Mouse (Mus musculus) hindbrain, postnatal 0 days (tissue): Measurements from ENCODE around the gene Fut9. TPM values are rescaled to one million over a fixed set of nuclear protein-coding genes. Genes with fewer than 3 reads are reported as not detected.

ENCODE experiments used
- ATAC-seq: fragments of 200-750 bp; cut with Nextera tagmentation; 2 replicates; pipeline ENCODE4 v1.8.0; 2017; ENCODE audit warnings: mild to moderate bottlenecking, moderate TSS enrichment, moderate library complexity
- DNase-seq: peaks from one replicate; pipeline ENCODE4 v3.0.0-alpha.2; 2015; ENCODE audit warnings: low spot score
- H3K27ac ChIP-seq: fragments of 300-500 bp; sonication (generic); 2 replicates; pipeline ENCODE4 v1.5.1; 2014; ENCODE audit warnings: mild to moderate bottlenecking
- H3K27me3 ChIP-seq: fragments of 300-500 bp; sonication (generic); 2 replicates; pipeline ENCODE4 v1.6.1; 2014; ENCODE audit warnings: low read length, mixed read lengths; ENCODE audit not compliant: insufficient read depth
- H3K36me3 ChIP-seq: fragments of 300-500 bp; sonication (generic); 2 replicates; pipeline ENCODE4 v1.6.1; 2014; ENCODE audit warnings: low read length, mixed read lengths; ENCODE audit not compliant: insufficient read depth
- H3K4me1 ChIP-seq: fragments of 300-500 bp; sonication (generic); 2 replicates; pipeline ENCODE4 v1.6.1; 2014; ENCODE audit warnings: antibody characterized with exemption, low read length, mixed read lengths; ENCODE audit not compliant: insufficient read depth
- H3K4me2 ChIP-seq: fragments of 300-500 bp; sonication (generic); 2 replicates; pipeline ENCODE4 v1.6.1; 2014; ENCODE audit warnings: low read depth, mild to moderate bottlenecking, low read length, moderate library complexity, mixed read lengths
- H3K4me3 ChIP-seq: fragments of 300-500 bp; sonication (generic); 2 replicates; pipeline ENCODE4 v1.5.1; 2014; ENCODE audit warnings: low read length
- H3K9ac ChIP-seq: fragments of 300-500 bp; sonication (generic); replicated peaks from 2 replicates; pipeline ENCODE4 v1.6.1; 2014; ENCODE audit warnings: mild to moderate bottlenecking, low read length, moderate library complexity, mixed read lengths
- H3K9me3 ChIP-seq: fragments of 300-500 bp; sonication (generic); 2 replicates; pipeline ENCODE4 v1.6.1; 2016; ENCODE audit warnings: low read length, mixed read lengths
- CTCF ChIP-seq: IDR thresholded peaks from 2 replicates; pipeline ENCODE4 v1.5.1; 2016; ENCODE audit warnings: antibody characterized with exemption, control low read depth, low read depth
- WGBS: fragments of 180-500 bp; shearing (Covaris S2); extraction: QIAGEN DNeasy Blood & Tissue Kit; methylation state at CpG from one replicate; pipeline ENCODE4 v1.1.7; 2014; 5-methylcytosine and 5-hydroxymethylcytosine counted together
- polyA plus RNA-seq: library from polyadenylated mRNA; unstranded; fragments of >200 nt; fragmentation: Nextera tagmentation; extraction: Ambion mirVana; gene quantifications from 2 replicates; pipeline ENCODE4 v1.2.1, GENCODE M21; 2015
- total RNA-seq: library from RNA; depleted of rRNA; stranded (reverse); fragments of >200 nt; gene quantifications from 2 replicates; pipeline ENCODE4 v1.2.3, GENCODE M21; 2014

Fut9 gene
- total and polyA plus RNA-seq, 2 experiments from 2014 or later: 21.5 to 38.0 TPM

DNA sequence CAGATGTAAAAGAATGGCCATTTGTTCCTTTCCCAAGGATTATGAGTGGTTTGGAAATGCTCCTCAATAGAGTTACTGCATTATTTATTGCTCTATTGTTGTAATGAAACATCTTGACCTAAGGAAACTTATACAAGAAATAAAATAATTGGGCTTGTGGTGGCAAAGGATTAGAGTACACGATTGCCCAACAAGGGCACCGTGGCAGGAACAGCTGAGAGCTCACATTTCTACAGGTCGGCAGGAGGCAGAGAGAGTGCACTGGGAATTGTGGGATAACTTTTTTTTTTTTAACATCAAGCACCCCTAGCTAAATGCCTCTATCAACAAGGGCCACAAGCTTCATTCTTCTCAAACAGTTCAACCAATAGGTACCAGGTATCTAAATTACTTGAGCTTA is 148.1 kb downstream of the Fut9 start:
- 81% methylated on average over 3 of the region's 3 CpGs for WGBS
- no peak overlapping the region for H3K27ac ChIP-seq
- no peaks in the 10 kb centered on the region for H3K27me3 ChIP-seq
- DNase-seq: no peak
- no peaks in the 10 kb centered on the region for H3K36me3 ChIP-seq
- H3K9me3 ChIP-seq: no peaks in the 10 kb centered on the region
- ATAC-seq: no peak
- TF ChIP-seq CTCF: no peak
- H3K9ac ChIP-seq: no peak overlapping the region
- H3K4me3 ChIP-seq: no peak overlapping the region
- no peaks in the 10 kb centered on the region for H3K4me1 ChIP-seq
- no peak overlapping the region for H3K4me2 ChIP-seq

DNA sequence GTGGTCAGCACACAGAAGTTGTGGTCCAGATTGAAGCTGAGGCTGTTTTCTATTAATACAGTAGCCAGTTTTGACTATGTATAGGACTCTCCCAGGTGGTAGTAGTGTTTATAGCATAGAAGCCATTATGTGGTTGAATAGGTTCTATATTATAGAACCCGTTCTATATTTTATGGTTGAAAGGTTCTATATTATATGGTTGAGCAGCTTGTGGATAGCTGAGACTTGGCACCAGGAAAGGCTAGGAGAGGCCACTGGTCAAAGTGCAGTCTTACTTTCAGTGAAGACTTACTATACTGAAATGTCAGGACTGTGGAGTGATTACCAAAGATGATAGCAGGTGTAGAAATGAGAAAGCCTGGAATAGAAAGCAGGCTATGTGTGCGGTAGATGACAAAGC is 151.9 kb downstream of the Fut9 start:
- H3K36me3 ChIP-seq: no peaks in the 10 kb centered on the region
- H3K4me3 ChIP-seq: no peak overlapping the region
- DNase-seq (no peak), ATAC-seq (no peak)
- no peaks in the 10 kb centered on the region for H3K27me3 ChIP-seq
- H3K9ac ChIP-seq: no peak overlapping the region
- TF ChIP-seq CTCF: no peak
- H3K27ac ChIP-seq: no peak overlapping the region
- no peaks in the 10 kb centered on the region for H3K9me3 ChIP-seq
- 85% methylated on average over 2 of the region's 2 CpGs for WGBS
- no peaks in the 10 kb centered on the region for H3K4me1 ChIP-seq
- H3K4me2 ChIP-seq: no peak overlapping the region

DNA sequence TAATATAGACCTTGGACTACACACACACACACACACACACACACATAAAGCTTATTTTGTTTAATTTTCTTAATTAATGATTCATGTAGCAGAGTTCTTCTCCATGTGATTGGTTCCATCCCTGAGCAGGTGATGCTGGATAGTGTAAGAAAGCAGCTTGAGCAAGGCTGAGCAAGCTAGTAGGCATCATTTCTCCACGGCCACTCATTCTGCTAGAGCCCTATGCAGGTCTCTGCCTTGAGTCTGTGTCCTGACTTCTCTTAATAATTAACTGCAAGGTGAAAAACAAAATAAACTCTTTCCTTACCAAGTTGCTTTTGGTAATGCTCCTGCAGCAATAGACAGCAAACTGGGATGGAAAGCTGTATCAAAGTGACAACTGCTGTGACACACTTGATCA is 152.5 kb downstream of the Fut9 start:
- no peak overlapping the region for H3K27ac ChIP-seq
- TF ChIP-seq CTCF: no peak
- DNase-seq (no peak), ATAC-seq (no peak)
- H3K9me3 ChIP-seq: no peaks in the 10 kb centered on the region
- WGBS: 93% methylated on average over 1 of the region's 1 CpGs
- no peak overlapping the region for H3K4me2 ChIP-seq
- H3K4me3 ChIP-seq: no peak overlapping the region
- H3K27me3 ChIP-seq: no peaks in the 10 kb centered on the region
- no peaks in the 10 kb centered on the region for H3K36me3 ChIP-seq
- no peaks in the 10 kb centered on the region for H3K4me1 ChIP-seq
- no peak overlapping the region for H3K9ac ChIP-seq

DNA sequence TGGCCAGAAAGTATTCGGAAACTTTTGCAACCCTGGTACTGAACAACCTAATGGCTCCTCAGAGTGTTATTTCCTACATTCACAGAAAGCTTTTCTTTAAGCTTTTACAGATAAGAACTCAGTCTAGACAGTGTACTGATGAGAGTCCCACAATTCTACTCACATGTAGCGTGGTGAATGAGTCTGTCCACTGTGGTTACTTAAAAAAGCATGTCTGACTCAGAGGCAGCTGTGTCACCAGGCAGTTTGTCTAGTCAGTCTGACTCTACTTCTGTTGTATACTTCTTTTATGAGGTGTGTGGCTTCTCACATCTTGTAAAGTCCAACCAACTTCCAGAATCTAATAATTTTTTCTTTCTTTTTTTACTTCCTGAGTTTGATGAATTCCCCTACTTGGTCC is 154.5 kb downstream of the Fut9 start:
- no peak overlapping the region for H3K9ac ChIP-seq
- no peak overlapping the region for H3K27ac ChIP-seq
- no peak for DNase-seq
- ATAC-seq: no peak
- H3K9me3 ChIP-seq: no peaks in the 10 kb centered on the region
- WGBS: 89% methylated on average over 2 of the region's 2 CpGs
- H3K36me3 ChIP-seq: no peaks in the 10 kb centered on the region
- no peaks in the 10 kb centered on the region for H3K4me1 ChIP-seq
- H3K27me3 ChIP-seq: no peaks in the 10 kb centered on the region
- no peak for TF ChIP-seq CTCF
- no peak overlapping the region for H3K4me3 ChIP-seq
- no peak overlapping the region for H3K4me2 ChIP-seq

DNA sequence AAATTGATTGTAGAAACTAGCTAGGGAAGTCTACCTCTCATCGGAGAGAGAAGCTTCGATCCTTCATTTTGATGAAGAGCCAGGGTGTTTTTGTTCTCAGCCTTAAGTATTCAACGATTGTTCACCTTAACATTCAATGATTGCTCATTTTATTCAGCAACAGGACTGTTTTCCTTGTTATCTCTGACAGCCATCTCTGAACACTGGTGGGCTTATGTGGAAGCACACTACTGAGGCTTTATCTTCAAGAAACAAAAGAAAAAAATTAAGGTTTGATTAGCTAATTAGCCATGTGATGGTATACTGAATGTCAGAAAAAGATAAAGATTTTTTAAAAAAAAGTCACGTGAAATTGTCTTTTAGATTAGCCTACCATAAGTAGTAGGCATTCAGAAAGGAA is 158.1 kb downstream of the Fut9 start:
- no peak overlapping the region for H3K27ac ChIP-seq
- H3K9me3 ChIP-seq: no peaks in the 10 kb centered on the region
- ATAC-seq: no peak
- no peak overlapping the region for H3K9ac ChIP-seq
- no peak for DNase-seq
- H3K36me3 ChIP-seq: no peaks in the 10 kb centered on the region
- no peaks in the 10 kb centered on the region for H3K27me3 ChIP-seq
- WGBS: 86% methylated on average over 4 of the region's 4 CpGs
- H3K4me2 ChIP-seq: no peak overlapping the region
- no peak overlapping the region for H3K4me3 ChIP-seq
- TF ChIP-seq CTCF: no peak
- H3K4me1 ChIP-seq: no peaks in the 10 kb centered on the region

- no peak for ATAC-seq
- no peaks in the 10 kb centered on the region for H3K27me3 ChIP-seq
- H3K36me3 ChIP-seq: no peaks in the 10 kb centered on the region
- 92% methylated on average over 2 of the region's 2 CpGs for WGBS
- TF ChIP-seq CTCF: no peak
- no peak overlapping the region for H3K9ac ChIP-seq
- H3K4me1 ChIP-seq: no peaks in the 10 kb centered on the region
- no peak overlapping the region for H3K4me3 ChIP-seq
- no peak overlapping the region for H3K4me2 ChIP-seq
- H3K27ac ChIP-seq: no peak overlapping the region
- DNase-seq: no peak
- H3K9me3 ChIP-seq: no peaks in the 10 kb centered on the region
Observed at GRCm38 (mm10) chr4:25633262-25633661, 166.8 kb downstream of the Fut9 start.

- H3K4me1 ChIP-seq: no peaks in the 10 kb centered on the region
- ATAC-seq: no peak
- TF ChIP-seq CTCF: no peak
- H3K27me3 ChIP-seq: no peaks in the 10 kb centered on the region
- DNase-seq: no peak
- no peaks in the 10 kb centered on the region for H3K9me3 ChIP-seq
- no peaks in the 10 kb centered on the region for H3K36me3 ChIP-seq
- H3K27ac ChIP-seq: no peak overlapping the region
- 42% methylated on average over 5 of the region's 5 CpGs for WGBS
- no peak overlapping the region for H3K9ac ChIP-seq
- H3K4me2 ChIP-seq: no peak overlapping the region
- no peak overlapping the region for H3K4me3 ChIP-seq
Observed at GRCm38 (mm10) chr4:25628113-25628512, 171.9 kb downstream of the Fut9 start.
